Mouse (Mus musculus) C2C12 (cell line): ENCODE results near the gene Tra2a.

Source experiments
- CEBPB ChIP-seq: IDR thresholded peaks from one replicate; pipeline ENCODE4 v1.6.1; 2011; ENCODE audit warnings: low read depth, mild to moderate bottlenecking, control low read depth, moderate library complexity
- CTCF ChIP-seq: IDR thresholded peaks from one replicate; pipeline ENCODE4 v1.5.1; 2011; ENCODE audit not compliant: control insufficient read depth, insufficient read depth, insufficient read length
- MAX ChIP-seq: IDR thresholded peaks from one replicate; pipeline ENCODE4 v1.6.1; 2011; ENCODE audit warnings: mild to moderate bottlenecking, control low read depth
- MYOD1 ChIP-seq: IDR thresholded peaks from one replicate; pipeline ENCODE4 v1.6.1; 2011; ENCODE audit warnings: low read depth; ENCODE audit not compliant: control insufficient read depth, insufficient read length
- USF1 ChIP-seq: IDR thresholded peaks from one replicate; pipeline ENCODE4 v1.6.1; 2011; ENCODE audit warnings: low read depth, mild to moderate bottlenecking, control low read depth, moderate library complexity

GRCm38 (mm10) chr6:49241562-49241961, 22.3 kb downstream of the Tra2a start:
- TF ChIP-seq CTCF (no peak), MAX (no peak), CEBPB (no peak), USF1 (no peak), MYOD1 (no peak)
